Mouse (Mus musculus): ENCODE results near the gene Pfkfb4. TPM values are rescaled to one million over a fixed set of nuclear protein-coding genes. Genes with fewer than 3 reads are reported as not detected.
A peak's percentile ranks its signal among the peaks of the same experiment; 100 is the strongest.

The Pfkfb4 gene
- polyA plus RNA-seq, 1 experiment from 2014 or later, result 16.8 TPM

GRCm38 (mm10) chr9:109021428-109021827 lies 29.9 kb downstream of the Pfkfb4 start:
- Histone ChIP-seq H3K4me1 (no peaks in the 10 kb centered on the region), H3K9ac (no peak overlapping the region), H3K27me3 (no peaks in the 10 kb centered on the region), H3K27ac (no peak overlapping the region), H3K36me3 (ENCODE audit: poor library complexity, severe bottlenecking) (peaks cover 7% of the 10 kb centered on the region; the same call in 1 of the 2 replicates), H3K9me3 (replicated peaks) (no peaks in the 10 kb centered on the region), H3K4me3 (no peak overlapping the region), H3K4me2 (no peak overlapping the region)
- ATAC-seq, result no peak
- 90% methylated on average over 4 of the region's 4 CpGs for WGBS

DNA sequence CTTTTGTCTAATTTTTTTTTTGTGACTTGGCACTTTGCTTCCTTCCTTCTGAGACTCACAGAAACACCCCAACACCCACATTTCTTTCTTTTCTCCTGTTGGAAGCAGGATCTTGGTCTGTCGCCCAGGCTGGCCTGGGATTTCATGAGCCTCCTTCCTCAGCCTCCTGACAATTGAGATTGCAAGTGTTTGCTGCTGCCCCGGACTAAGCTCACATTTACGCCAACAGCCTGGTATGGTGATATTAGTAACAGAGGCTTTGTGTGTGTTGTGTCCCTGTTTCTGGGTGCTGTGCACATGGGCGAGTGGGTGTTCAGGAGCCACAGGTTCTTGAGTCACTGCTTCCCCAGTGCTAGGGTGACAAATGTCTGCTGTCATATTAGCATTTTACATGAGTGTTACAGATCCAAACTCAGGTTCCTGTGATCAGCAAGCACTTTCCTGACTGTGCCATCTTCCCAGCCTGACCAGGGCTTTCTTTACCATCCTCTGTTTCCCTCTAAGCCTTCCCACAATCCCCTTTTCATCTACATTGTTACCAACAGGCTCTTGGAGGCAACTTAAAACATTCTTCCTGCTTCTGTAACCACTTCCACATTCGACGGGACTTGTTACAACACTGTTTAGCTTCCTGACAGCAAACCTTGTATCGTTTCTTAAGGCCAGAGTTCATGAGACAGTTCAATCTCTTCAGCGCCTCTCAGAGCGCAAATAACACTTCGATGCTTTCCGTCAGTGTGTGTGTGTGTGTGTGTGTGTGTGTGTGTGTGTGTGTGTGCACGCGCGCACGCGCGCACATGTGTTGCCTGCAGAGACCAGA lies 31.5 kb downstream of the Pfkfb4 start:
- Histone ChIP-seq H3K4me2 (no peak overlapping the region), H3K4me3 (no peak overlapping the region), H3K27me3 (no peaks in the 10 kb centered on the region), H3K4me1 (no peaks in the 10 kb centered on the region), H3K9ac (no peak overlapping the region), H3K27ac (no peak overlapping the region), H3K9me3 (replicated peaks) (no peaks in the 10 kb centered on the region), H3K36me3 (ENCODE audit: poor library complexity, severe bottlenecking) (peaks cover 11% of the 10 kb centered on the region; the same call in 1 of the 2 replicates)
- WGBS, result 95% methylated on average over 17 of the region's 17 CpGs
- no peak for ATAC-seq

DNA sequence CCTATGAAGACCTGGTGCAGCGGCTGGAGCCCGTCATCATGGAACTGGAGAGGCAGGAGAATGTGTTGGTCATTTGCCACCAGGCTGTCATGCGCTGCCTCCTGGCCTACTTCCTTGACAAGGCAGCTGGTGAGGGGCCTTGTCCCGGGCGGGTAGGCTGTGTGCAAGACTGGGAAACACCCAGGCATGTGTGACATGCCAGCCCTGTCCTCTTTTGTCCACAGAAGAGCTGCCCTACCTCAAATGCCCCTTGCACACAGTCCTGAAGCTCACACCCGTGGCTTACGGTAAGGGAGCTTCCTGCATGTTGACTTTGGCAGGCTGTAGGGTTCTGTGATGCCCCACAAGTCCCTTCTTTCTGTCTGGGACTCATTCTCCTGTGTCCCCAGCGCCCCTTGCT lies 35.9 kb downstream of the Pfkfb4 start:
- H3K4me2 ChIP-seq, result no peak overlapping the region
- H3K36me3 ChIP-seq (ENCODE audit: poor library complexity, severe bottlenecking), result peaks cover 11% of the 10 kb centered on the region; the same call in 1 of the 2 replicates
- no peaks in the 10 kb centered on the region for H3K9me3 ChIP-seq (replicated peaks)
- no peak overlapping the region for H3K4me3 ChIP-seq
- no peak overlapping the region for H3K27ac ChIP-seq
- 89% methylated on average over 8 of the region's 8 CpGs for WGBS
- no peaks in the 10 kb centered on the region for H3K27me3 ChIP-seq
- no peak for ATAC-seq
- no peak overlapping the region for H3K9ac ChIP-seq
- H3K4me1 ChIP-seq, result no peaks in the 10 kb centered on the region

DNA sequence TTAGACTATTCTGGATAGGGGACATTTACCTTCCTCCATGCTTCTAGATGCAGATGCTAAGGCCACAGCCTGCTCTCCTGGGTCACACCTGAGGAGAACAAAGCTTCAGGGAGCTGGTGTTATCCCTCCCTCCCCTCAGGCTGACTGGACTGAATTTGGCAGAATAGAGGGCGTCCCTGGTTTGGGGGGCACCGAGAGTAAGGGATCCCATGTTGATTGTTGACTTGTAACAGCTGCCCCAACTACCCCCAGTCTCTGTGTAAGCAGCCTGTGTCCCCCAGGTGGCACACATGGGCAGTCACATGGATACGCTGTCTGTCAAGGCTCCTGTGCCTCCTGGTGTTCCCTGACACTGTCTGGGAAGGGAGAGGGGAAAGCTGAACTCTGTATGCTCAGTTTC lies 36.8 kb downstream of the Pfkfb4 start:
- H3K27me3 ChIP-seq, result no peaks in the 10 kb centered on the region
- peaks cover 11% of the 10 kb centered on the region; the same call in 1 of the 2 replicates for H3K36me3 ChIP-seq (ENCODE audit: poor library complexity, severe bottlenecking)
- no peak overlapping the region for H3K27ac ChIP-seq
- no peak for ATAC-seq
- H3K4me3 ChIP-seq, result no peak overlapping the region
- H3K9me3 ChIP-seq (replicated peaks), result no peaks in the 10 kb centered on the region
- H3K4me2 ChIP-seq, result no peak overlapping the region
- WGBS, result 81% methylated on average over 3 of the region's 3 CpGs
- no peaks in the 10 kb centered on the region for H3K4me1 ChIP-seq
- no peak overlapping the region for H3K9ac ChIP-seq

GRCm38 (mm10) chr9:109028919-109029318 lies 37.3 kb downstream of the Pfkfb4 start:
- no peak overlapping the region for H3K4me3 ChIP-seq
- H3K27me3 ChIP-seq, result no peaks in the 10 kb centered on the region
- no peak overlapping the region for H3K4me2 ChIP-seq
- H3K9me3 ChIP-seq (replicated peaks), result no peaks in the 10 kb centered on the region
- H3K9ac ChIP-seq, result no peak overlapping the region
- no peak overlapping the region for H3K27ac ChIP-seq
- no peaks in the 10 kb centered on the region for H3K4me1 ChIP-seq
- no peak for ATAC-seq
- H3K36me3 ChIP-seq (ENCODE audit: poor library complexity, severe bottlenecking), result peaks cover 11% of the 10 kb centered on the region; the same call in 1 of the 2 replicates
- WGBS, result 86% methylated on average over 5 of the region's 5 CpGs

DNA sequence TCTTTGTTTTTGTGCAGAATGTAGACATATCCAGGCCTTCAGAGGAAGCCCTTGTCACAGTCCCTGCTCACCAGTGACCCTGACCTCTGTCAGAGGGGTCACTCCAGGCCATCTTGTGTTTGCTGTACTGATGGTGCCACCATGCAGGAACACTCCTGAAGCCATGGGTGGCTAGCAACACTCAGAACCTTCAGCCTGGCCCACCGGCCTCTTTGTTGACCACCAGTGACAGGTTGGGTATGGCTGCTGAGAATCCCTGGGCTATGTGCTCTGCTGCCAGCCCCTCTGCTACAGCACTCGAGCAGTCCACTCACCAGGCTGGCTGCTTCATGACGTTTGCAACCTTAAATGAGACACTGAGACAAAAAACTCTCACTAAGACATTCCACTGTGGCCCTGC lies 38.7 kb downstream of the Pfkfb4 start:
- no peaks in the 10 kb centered on the region for H3K27me3 ChIP-seq
- 65% methylated on average over 3 of the region's 3 CpGs for WGBS
- no peak overlapping the region for H3K4me2 ChIP-seq
- H3K9ac ChIP-seq, result no peak overlapping the region
- H3K9me3 ChIP-seq (replicated peaks), result no peaks in the 10 kb centered on the region
- no peaks in the 10 kb centered on the region for H3K4me1 ChIP-seq
- no peak for ATAC-seq
- H3K4me3 ChIP-seq, result no peak overlapping the region
- H3K36me3 ChIP-seq (ENCODE audit: poor library complexity, severe bottlenecking), result peaks cover 11% of the 10 kb centered on the region; the same call in 1 of the 2 replicates
- H3K27ac ChIP-seq, result no peak overlapping the region

GRCm38 (mm10) chr9:109031001-109031400 lies 39.4 kb downstream of the Pfkfb4 start:
- H3K4me2 ChIP-seq, result no peak overlapping the region
- H3K9ac ChIP-seq, result no peak overlapping the region
- no peak overlapping the region for H3K4me3 ChIP-seq
- H3K27me3 ChIP-seq, result no peaks in the 10 kb centered on the region
- H3K27ac ChIP-seq, result no peak overlapping the region
- no peaks in the 10 kb centered on the region for H3K4me1 ChIP-seq
- 92% methylated on average over 7 of the region's 7 CpGs for WGBS
- no peak for ATAC-seq
- peaks cover 5% of the 10 kb centered on the region; the same call in 1 of the 2 replicates for H3K36me3 ChIP-seq (ENCODE audit: poor library complexity, severe bottlenecking)
- H3K9me3 ChIP-seq (replicated peaks), result no peaks in the 10 kb centered on the region

GRCm38 (mm10) chr9:109031686-109032085 lies 40.1 kb downstream of the Pfkfb4 start:
- ATAC-seq, result no peak
- no peak overlapping the region for H3K4me2 ChIP-seq
- no peaks in the 10 kb centered on the region for H3K9me3 ChIP-seq (replicated peaks)
- peaks cover under 1% of the 10 kb centered on the region; the same call in 1 of the 2 replicates for H3K36me3 ChIP-seq (ENCODE audit: poor library complexity, severe bottlenecking)
- no peaks in the 10 kb centered on the region for H3K27me3 ChIP-seq
- H3K4me3 ChIP-seq, result no peak overlapping the region
- H3K27ac ChIP-seq, result no peak overlapping the region
- no peak overlapping the region for H3K9ac ChIP-seq
- no peaks in the 10 kb centered on the region for H3K4me1 ChIP-seq
- WGBS, result 85% methylated on average over 8 of the region's 8 CpGs

- H3K9me3 ChIP-seq (replicated peaks), result no peaks in the 10 kb centered on the region
- no peak overlapping the region for H3K4me3 ChIP-seq
- no peaks in the 10 kb centered on the region; the same call in 1 of the 2 replicates for H3K36me3 ChIP-seq (ENCODE audit: poor library complexity, severe bottlenecking)
- no peaks in the 10 kb centered on the region for H3K4me1 ChIP-seq
- 89% methylated on average over 6 of the region's 6 CpGs for WGBS
- no peak overlapping the region for H3K4me2 ChIP-seq
- no peaks in the 10 kb centered on the region for H3K27me3 ChIP-seq
- no peak overlapping the region for H3K9ac ChIP-seq
- no peak for ATAC-seq
- no peak overlapping the region for H3K27ac ChIP-seq
Measured at GRCm38 (mm10) chr9:109032435-109032834, 40.9 kb downstream of the Pfkfb4 start.

DNA sequence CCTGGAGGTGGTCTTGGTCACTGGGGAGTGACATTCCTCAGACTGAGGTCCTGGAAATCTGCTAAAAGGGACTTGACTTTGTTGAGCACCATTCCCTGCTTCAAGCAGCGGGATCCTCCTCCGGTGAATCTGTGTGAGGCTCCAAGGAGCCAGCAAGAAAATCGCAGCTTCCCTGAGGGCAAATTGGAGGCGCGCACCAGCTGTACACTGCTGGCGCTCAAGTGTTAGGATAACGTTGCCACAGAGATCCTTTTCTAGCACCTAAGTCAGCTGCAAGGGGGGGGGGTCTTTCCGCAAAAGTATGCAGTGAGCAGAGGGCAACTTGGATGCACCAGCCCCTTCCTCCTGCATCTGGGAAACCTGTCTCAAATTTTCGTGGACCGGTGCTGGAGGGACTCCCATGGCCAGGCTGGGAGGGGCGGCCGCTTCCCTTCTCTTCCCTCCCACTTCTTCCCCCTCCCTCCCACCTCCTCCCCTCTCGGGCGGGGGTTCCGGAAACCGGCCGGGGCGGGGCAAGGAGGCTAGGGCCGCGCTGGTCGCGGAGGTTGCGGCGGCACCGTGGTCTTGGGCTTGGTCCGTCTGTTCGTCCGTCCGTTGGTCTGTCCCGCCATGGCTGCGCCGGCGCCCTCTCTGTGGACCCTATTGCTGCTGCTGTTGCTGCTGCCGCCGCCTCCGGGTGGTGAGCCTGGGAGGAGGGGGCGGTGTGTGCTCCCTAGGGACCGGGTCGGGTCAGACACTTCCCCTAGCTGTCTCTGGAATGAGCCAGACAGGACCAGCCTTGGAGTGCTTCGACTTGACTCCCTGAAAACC lies 46.7 kb downstream of the Pfkfb4 start, which contains the start of gene Shisa5:
TSS of gene Shisa5 (plus strand) at position 480 of the 810 bp plus-strand sequence.
- 0 out of 2 replicates have a peak, but pooled peaks cover 5% of the 10 kb centered on the region for H3K27me3 ChIP-seq
- WGBS, result under 1% methylated on average over 33 of the region's 40 CpGs
- peaks cover 11% of the 10 kb centered on the region for H3K4me1 ChIP-seq
- H3K9ac ChIP-seq, result peak within 1 kb of the TSS; percentile 72
- no peak within 1 kb of the TSS for H3K27ac ChIP-seq
- H3K4me2 ChIP-seq, result peak within 1 kb of the TSS; percentile 79
- H3K36me3 ChIP-seq (ENCODE audit: poor library complexity, severe bottlenecking), result no peaks in the 10 kb centered on the region
- H3K4me3 ChIP-seq, result peak within 1 kb of the TSS; percentile 55
- H3K9me3 ChIP-seq (replicated peaks), result no peaks in the 10 kb centered on the region
- peak; percentile 83 for ATAC-seq

DNA sequence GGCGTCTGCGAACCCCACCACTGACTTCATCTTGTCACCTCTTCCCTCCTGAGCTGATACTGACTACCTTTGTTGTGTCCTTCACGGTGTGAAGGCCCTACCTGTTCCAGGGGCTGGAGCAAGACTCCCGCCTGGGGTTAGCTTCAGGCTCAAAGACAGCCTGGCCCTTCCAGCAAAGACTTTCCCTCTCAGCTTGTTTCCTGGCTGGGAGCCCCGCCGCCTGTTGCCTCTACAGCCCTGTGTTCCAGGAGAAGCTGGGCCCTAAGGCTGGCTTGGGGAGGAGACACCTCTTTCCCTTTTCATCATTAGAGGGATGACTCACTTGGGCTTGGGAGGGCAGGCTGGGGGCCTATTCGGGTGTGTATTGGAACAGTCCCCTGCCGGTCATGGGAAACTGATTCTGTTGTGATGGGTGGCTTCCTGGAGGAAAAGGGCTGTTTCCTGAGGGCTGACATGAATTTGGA lies 47.4 kb downstream of the Pfkfb4 start:
- Histone ChIP-seq H3K9me3 (replicated peaks) (no peaks in the 10 kb centered on the region), H3K27me3 (0 out of 2 replicates have a peak, but pooled peaks cover 5% of the 10 kb centered on the region), H3K9ac (peak overlapping the region; percentile 72), H3K4me2 (peak overlapping the region; percentile 79), H3K4me3 (peak overlapping the region; percentile 55), H3K36me3 (ENCODE audit: poor library complexity, severe bottlenecking) (no peaks in the 10 kb centered on the region), H3K4me1 (peaks cover 11% of the 10 kb centered on the region), H3K27ac (no peak overlapping the region)
- no peak for ATAC-seq
- 22% methylated on average over 8 of the region's 8 CpGs for WGBS

- ATAC-seq, result no peak
- H3K4me2 ChIP-seq, result peak overlapping the region; percentile 79; the same call in 1 of the 2 replicates
- H3K4me1 ChIP-seq, result peaks cover 11% of the 10 kb centered on the region
- no peaks in the 10 kb centered on the region for H3K36me3 ChIP-seq (ENCODE audit: poor library complexity, severe bottlenecking)
- H3K27ac ChIP-seq, result no peak overlapping the region
- 88% methylated on average over 4 of the region's 4 CpGs for whole genome bisulfite sequencing
- H3K9ac ChIP-seq, result no peak overlapping the region
- no peaks in the 10 kb centered on the region for H3K9me3 ChIP-seq (replicated peaks)
- H3K4me3 ChIP-seq, result no peak overlapping the region
- 0 out of 2 replicates have a peak, but pooled peaks cover 5% of the 10 kb centered on the region for H3K27me3 ChIP-seq
Measured at GRCm38 (mm10) chr9:109039681-109040080, 48.1 kb downstream of the Pfkfb4 start.

Measured in forebrain, embryonic 13.5 days (tissue).